Mouse (Mus musculus): ENCODE data around the gene Vmn1r218. TPM values are rescaled to one million over a fixed set of nuclear protein-coding genes. Genes with fewer than 3 reads are reported as not detected.
"Not testable (repeated sequence)": the region's sequence is repeated elsewhere in the genome, so short reads cannot be mapped to it uniquely, and the experiment has no call there.

The Vmn1r218 gene
- total RNA-seq (2017), result not detected in 2 replicates

GRCm38 (mm10) chr13:23133099-23133498 is at the start of gene Vmn1r218:
Gene Vmn1r218 (plus strand): TSS chr13:23133155.
- no peak for ATAC-seq (replicated peaks; ENCODE audit: low read depth, poor library complexity, severe bottlenecking)

GRCm38 (mm10) chr13:23094386-23094785 is 38.6 kb upstream of the Vmn1r218 start:
- ATAC-seq (replicated peaks; ENCODE audit: low read depth, poor library complexity, severe bottlenecking), result no peak

- ATAC-seq (replicated peaks; ENCODE audit: low read depth, poor library complexity, severe bottlenecking), result not testable (repeated sequence)
These were observed 14.8 kb upstream of the Vmn1r218 start, which contains the start of gene Vmn1r217 for GRCm38 (mm10) chr13:23118126-23118525. Gene Vmn1r217 (minus strand): TSS chr13:23118226.

- ATAC-seq (replicated peaks; ENCODE audit: low read depth, poor library complexity, severe bottlenecking), result no peak
These were observed 12.3 kb upstream of the Vmn1r218 start for GRCm38 (mm10) chr13:23120611-23121010.

GRCm38 (mm10) chr13:23133501-23133900 is 546 bp downstream of the Vmn1r218 start:
- ATAC-seq (replicated peaks; ENCODE audit: low read depth, poor library complexity, severe bottlenecking), result no peak

GRCm38 (mm10) chr13:23138880-23139279 is 5.9 kb downstream of the Vmn1r218 start:
- no peak for ATAC-seq (replicated peaks; ENCODE audit: low read depth, poor library complexity, severe bottlenecking)

GRCm38 (mm10) chr13:23157848-23158247 is 24.9 kb downstream of the Vmn1r218 start:
- no peak for ATAC-seq (replicated peaks; ENCODE audit: low read depth, poor library complexity, severe bottlenecking)

GRCm38 (mm10) chr13:23159012-23159411 is 26.1 kb downstream of the Vmn1r218 start, which contains the start of gene Vmn1r219:
Gene Vmn1r219 (plus strand): TSS chr13:23159312.
- ATAC-seq (replicated peaks; ENCODE audit: low read depth, poor library complexity, severe bottlenecking), result no peak

- not testable (repeated sequence) for ATAC-seq (replicated peaks; ENCODE audit: low read depth, poor library complexity, severe bottlenecking)
These were observed 33.5 kb downstream of the Vmn1r218 start for GRCm38 (mm10) chr13:23166471-23166870.

- ATAC-seq (replicated peaks; ENCODE audit: low read depth, poor library complexity, severe bottlenecking), result no peak
These were observed 54.9 kb downstream of the Vmn1r218 start, which contains the start of gene Vmn1r220 for GRCm38 (mm10) chr13:23187875-23188274. Gene Vmn1r220 (minus strand): TSS chr13:23187975.

Other genes starting within 250 kb of the Vmn1r218 start
- not detected in 2 replicates for gene Vmn1r212, start 248.9 kb upstream of the Vmn1r218 start, total RNA-seq (2017)
- not detected in 2 replicates for gene Vmn1r213, start 125.5 kb upstream of the Vmn1r218 start, total RNA-seq (2017)
- gene Vmn1r214, start 102.7 kb upstream of the Vmn1r218 start, total RNA-seq (2017), result not detected in 2 replicates
- gene Vmn1r215, start 65.1 kb upstream of the Vmn1r218 start, total RNA-seq (2017), result not detected in 2 replicates
- gene Vmn1r217, start 14.9 kb upstream of the Vmn1r218 start, total RNA-seq (2017), result not detected in 2 replicates
- gene Vmn1r219, start 26.2 kb downstream of the Vmn1r218 start, total RNA-seq (2017), result not detected in 2 replicates
- gene Vmn1r220, start 54.8 kb downstream of the Vmn1r218 start, total RNA-seq (2017), result not detected in 2 replicates
- not detected in 2 replicates for gene Vmn1r221, start 81.0 kb downstream of the Vmn1r218 start, total RNA-seq (2017)
- not detected in 2 replicates for gene Vmn1r222, start 102.8 kb downstream of the Vmn1r218 start, total RNA-seq (2017)
- not detected in 2 replicates for gene Vmn1r223, start 114.0 kb downstream of the Vmn1r218 start, total RNA-seq (2017)
- gene Zfp322a, start 236.1 kb downstream of the Vmn1r218 start, total RNA-seq (2017), result 42.1 and 57.3 TPM in 2 replicates